Mouse (Mus musculus) small intestine, adult 2 months (tissue): ENCODE data around the gene Psmf1.

Experiments
- CTCF ChIP-seq: fragments of 200-500 bp; IDR thresholded peaks from 2 replicates; pipeline ENCODE4 v1.5.1; 2012; ENCODE audit warnings: low read depth, mild to moderate bottlenecking, control low read depth, inconsistent platforms, low read length, moderate library complexity, mixed read lengths; ENCODE audit not compliant: insufficient replicate concordance, insufficient read length; ENCODE audit errors: extremely low read depth
- POLR2A ChIP-seq: fragments of 200-500 bp; IDR thresholded peaks from 2 replicates; pipeline ENCODE4 v1.6.1; 2012; ENCODE audit warnings: low read depth, mild to moderate bottlenecking, control low read depth, inconsistent platforms, low read length, moderate library complexity

GRCm38 (mm10) chr2:151747847-151748705 is 4.1 kb upstream of the Psmf1 start:
- peak; percentile 80; the same call in 1 of the 2 replicates for TF ChIP-seq CTCF
- TF ChIP-seq POLR2A, result no peak
